Mouse (Mus musculus) olfactory bulb, adult 2 months (tissue): ENCODE results near the gene Tk1. TPM values are rescaled to one million over a fixed set of nuclear protein-coding genes. Genes with fewer than 3 reads are reported as not detected.

ENCODE experiments used
- H3K27ac ChIP-seq: fragments of 200-500 bp; 2 replicates; pipeline ENCODE4 v1.5.1; 2012; ENCODE audit warnings: low read depth, low read length; ENCODE audit not compliant: insufficient read depth
- H3K4me1 ChIP-seq: fragments of 200-500 bp; 2 replicates; pipeline ENCODE4 v1.6.1; 2012; ENCODE audit warnings: low read length; ENCODE audit not compliant: control insufficient read depth, insufficient read depth
- H3K4me3 ChIP-seq: fragments of 200-500 bp; 2 replicates; pipeline ENCODE4 v1.5.1; 2012; ENCODE audit warnings: mild to moderate bottlenecking, low read depth, low read length, moderate library complexity; ENCODE audit not compliant: insufficient read depth
- CTCF ChIP-seq: fragments of 200-500 bp; IDR thresholded peaks from 2 replicates; pipeline ENCODE4 v1.5.1; 2012; ENCODE audit warnings: low read depth, mild to moderate bottlenecking, low read length, moderate library complexity; ENCODE audit not compliant: insufficient read depth
- POLR2A ChIP-seq: fragments of 200-500 bp; IDR thresholded peaks from 2 replicates; pipeline ENCODE4 v1.6.1; 2012; ENCODE audit warnings: mild to moderate bottlenecking, low read depth, low read length, moderate library complexity; ENCODE audit not compliant: insufficient read depth
- WGBS: fragments of 180-500 bp; shearing (Covaris S2); methylation state at CpG from one replicate; pipeline ENCODE4 v1.1.7; 2018; 5-methylcytosine and 5-hydroxymethylcytosine counted together
- polyA plus RNA-seq: library from polyadenylated mRNA; stranded (reverse); fragments of >200 nt; gene quantifications from 2 replicates; pipeline ENCODE4 v1.2.4, GENCODE M21; 2012; ENCODE audit warnings: low replicate concordance; ENCODE audit not compliant: missing spikeins, insufficient read depth, insufficient read length

The Tk1 gene
- polyA plus RNA-seq, 1 experiment = not detected

DNA sequence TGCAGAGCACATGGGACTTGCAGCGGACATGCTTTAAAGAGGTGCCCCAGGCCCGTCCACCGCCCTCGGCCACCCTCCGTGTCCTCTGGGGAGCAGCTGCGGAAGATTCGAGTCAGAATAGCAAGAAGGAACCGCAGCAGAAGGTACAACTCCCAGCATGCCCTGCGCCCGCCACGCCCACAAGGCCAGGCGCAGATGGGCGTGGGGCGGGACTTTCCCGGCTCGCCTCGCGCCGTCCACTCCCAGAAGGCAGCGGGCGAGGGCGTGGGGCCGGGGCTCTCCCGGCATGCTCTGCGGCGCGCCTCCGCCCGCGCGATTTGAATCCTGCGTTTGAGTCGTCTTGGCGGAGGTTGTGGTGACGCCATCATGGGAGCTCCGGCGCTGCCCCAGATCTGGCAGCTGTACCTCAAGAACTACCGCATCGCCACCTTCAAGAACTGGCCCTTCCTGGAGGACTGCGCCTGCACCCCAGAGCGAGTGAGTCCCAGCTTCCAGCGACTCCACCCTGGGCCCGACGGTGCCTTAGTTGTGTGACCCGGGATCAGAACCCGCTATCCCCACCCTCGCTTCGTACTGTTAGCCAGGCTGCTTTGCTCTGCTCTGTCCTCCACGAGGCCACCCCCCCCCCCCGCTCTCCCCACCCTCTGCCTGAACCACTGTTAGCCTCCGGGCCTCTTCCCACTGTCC is 23.2 kb upstream of the Tk1 start, which contains the start of gene Birc5:
Gene Birc5 (plus strand): TSS at position 267 of the 687 bp plus-strand sequence.
- Histone ChIP-seq H3K27ac (peak within 1 kb of the TSS; percentile 91), H3K4me3 (peak within 1 kb of the TSS; percentile 83), H3K4me1 (peaks cover 13% of the 10 kb centered on the region)
- no peak for TF ChIP-seq CTCF
- TF ChIP-seq POLR2A = peak; percentile 83
- under 1% methylated on average over 51 of the region's 51 CpGs for WGBS

DNA sequence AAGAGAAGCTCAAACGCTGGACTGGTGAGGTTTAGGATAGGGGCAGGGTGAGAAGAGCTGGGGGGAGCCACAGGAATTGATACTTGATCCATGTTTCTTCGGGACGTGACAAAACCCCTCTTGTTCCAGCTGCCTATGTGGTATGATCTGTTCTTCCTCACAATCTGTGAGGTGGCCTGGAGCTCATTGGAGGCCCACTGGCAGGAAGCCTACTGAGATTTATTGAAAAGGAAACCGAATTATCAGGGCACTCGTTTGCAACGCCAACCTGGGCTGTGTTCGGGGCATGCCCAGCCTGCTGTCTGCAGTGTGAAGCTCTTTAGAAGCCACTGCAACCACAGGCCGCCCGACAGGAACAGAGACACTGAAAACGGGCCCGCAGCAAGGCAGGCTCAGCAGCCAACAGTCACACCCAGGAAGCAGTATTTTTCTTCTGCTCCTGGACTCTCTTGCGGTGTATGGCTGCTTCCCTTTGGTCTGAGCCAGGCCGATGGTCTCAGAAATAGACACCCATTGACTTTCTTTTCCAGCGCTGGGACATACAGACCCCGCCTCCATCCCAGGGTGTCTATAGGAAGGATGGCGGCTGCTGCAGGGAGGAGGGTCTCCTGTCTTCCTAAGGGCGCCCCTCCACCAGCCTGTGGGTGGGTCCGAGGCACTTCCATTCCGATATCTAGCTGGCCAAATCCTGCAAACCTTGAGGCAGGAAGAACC is 22.5 kb upstream of the Tk1 start:
- Histone ChIP-seq H3K4me1 (peaks cover 13% of the 10 kb centered on the region), H3K4me3 (peak overlapping the region; percentile 83), H3K27ac (peak overlapping the region; percentile 91)
- 6% methylated on average over 19 of the region's 19 CpGs for WGBS
- TF ChIP-seq POLR2A (no peak), CTCF (no peak)

GRCm38 (mm10) chr11:117847593-117848215 is 21.8 kb upstream of the Tk1 start:
- Histone ChIP-seq H3K4me3 (no peak overlapping the region), H3K4me1 (peaks cover 13% of the 10 kb centered on the region), H3K27ac (no peak overlapping the region)
- TF ChIP-seq POLR2A (no peak), CTCF (no peak)
- WGBS = 71% methylated on average over 7 of the region's 7 CpGs

DNA sequence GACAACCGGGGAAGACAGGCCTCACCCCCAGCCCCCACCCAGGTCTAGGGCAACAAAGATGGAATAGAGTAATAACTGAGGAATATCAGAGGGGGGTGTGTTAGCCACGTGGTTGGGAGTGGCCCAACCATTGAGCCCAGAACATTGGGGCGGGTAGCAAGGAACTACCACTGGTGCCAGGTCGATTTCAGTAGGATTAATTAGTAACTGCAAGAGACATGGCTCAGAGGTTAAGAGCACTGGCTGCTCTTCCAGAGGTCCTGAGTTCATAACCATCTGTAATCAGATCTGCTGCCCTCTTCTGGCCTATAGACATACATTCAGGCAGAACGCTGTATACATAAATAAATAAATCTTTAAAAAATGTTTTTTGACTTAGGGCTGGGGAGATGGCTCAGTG is 20.7 kb upstream of the Tk1 start:
- peaks cover 13% of the 10 kb centered on the region for H3K4me1 ChIP-seq
- no peak overlapping the region for H3K27ac ChIP-seq
- no peak overlapping the region for H3K4me3 ChIP-seq
- WGBS = 56% methylated on average over 5 of the region's 5 CpGs
- TF ChIP-seq POLR2A (no peak), CTCF (no peak)

GRCm38 (mm10) chr11:117845651-117846050 is 19.8 kb upstream of the Tk1 start:
- no peak overlapping the region for H3K4me3 ChIP-seq
- TF ChIP-seq POLR2A = no peak
- peaks cover 13% of the 10 kb centered on the region for H3K4me1 ChIP-seq
- H3K27ac ChIP-seq = no peak overlapping the region
- 80% methylated on average over 2 of the region's 2 CpGs for WGBS

GRCm38 (mm10) chr11:117844997-117845396 is 19.1 kb upstream of the Tk1 start:
- H3K27ac ChIP-seq = no peak overlapping the region
- WGBS = 81% methylated on average over 2 of the region's 2 CpGs
- TF ChIP-seq CTCF (no peak), POLR2A (no peak)
- H3K4me3 ChIP-seq = no peak overlapping the region
- H3K4me1 ChIP-seq = peaks cover 13% of the 10 kb centered on the region

DNA sequence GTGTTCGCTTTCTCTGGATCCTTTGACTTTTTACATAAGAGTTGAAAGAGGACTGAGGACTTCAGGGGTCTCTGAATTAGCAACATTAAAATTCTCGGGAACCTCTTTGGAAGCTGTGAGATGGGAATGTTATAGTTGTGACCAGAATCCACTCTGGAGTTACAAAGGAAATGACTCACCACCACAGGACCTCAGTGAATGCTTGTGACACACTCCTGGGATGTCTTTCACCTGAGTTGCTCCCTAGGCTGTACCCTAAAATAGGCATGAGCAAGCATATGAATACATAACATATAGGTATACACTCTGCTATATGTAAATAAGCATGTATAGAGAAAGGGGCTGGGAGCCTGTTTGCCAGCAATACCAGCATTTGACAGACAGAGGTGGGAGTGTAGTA is 17.5 kb upstream of the Tk1 start:
- no peak overlapping the region for H3K27ac ChIP-seq
- peaks cover 7% of the 10 kb centered on the region; the same call in 1 of the 2 replicates for H3K4me1 ChIP-seq
- WGBS = 85% methylated on average over 2 of the region's 2 CpGs
- no peak overlapping the region for H3K4me3 ChIP-seq
- TF ChIP-seq CTCF (no peak), POLR2A (no peak)

- no peak for TF ChIP-seq POLR2A
- TF ChIP-seq CTCF = no peak
- Histone ChIP-seq H3K4me3 (no peak overlapping the region), H3K27ac (no peak overlapping the region), H3K4me1 (peaks cover 4% of the 10 kb centered on the region)
- WGBS = 71% methylated on average over 1 of the region's 1 CpGs
These were observed 15.0 kb upstream of the Tk1 start for GRCm38 (mm10) chr11:117840910-117841309.

- Histone ChIP-seq H3K4me1 (peaks cover 4% of the 10 kb centered on the region), H3K27ac (no peak overlapping the region), H3K4me3 (no peak overlapping the region)
- 96% methylated on average over 1 of the region's 1 CpGs for WGBS
- no peak for TF ChIP-seq POLR2A
- no peak for TF ChIP-seq CTCF
These were observed 13.1 kb upstream of the Tk1 start for GRCm38 (mm10) chr11:117839021-117839420.
